Mouse (Mus musculus) lung, postnatal 0 days (tissue): ENCODE results near the gene Dennd2c.
"Not testable (repeated sequence)": the region's sequence is repeated elsewhere in the genome, so short reads cannot be mapped to it uniquely, and the experiment has no call there.

ENCODE experiments used
- CTCF ChIP-seq: IDR thresholded peaks from 2 replicates; pipeline ENCODE4 v1.5.1; 2016; ENCODE audit warnings: antibody characterized with exemption, mild to moderate bottlenecking
- EP300 ChIP-seq: IDR thresholded peaks from 2 replicates; pipeline ENCODE4 v1.6.1; 2016; ENCODE audit warnings: antibody characterized with exemption, mild to moderate bottlenecking, control low read depth

- TF ChIP-seq CTCF, EP300: not testable (repeated sequence)
Observed at GRCm38 (mm10) chr3:103140095-103140838, 37.9 kb downstream of the Dennd2c start.
